Mouse (Mus musculus): ENCODE measurements around the gene Cops8. TPM values are rescaled to one million over a fixed set of nuclear protein-coding genes. Genes with fewer than 3 reads are reported as not detected.

The Cops8 gene
- total RNA-seq, 2 experiments from 2014 or later: 108 to 132 TPM

GRCm38 (mm10) chr1:90652553-90652952 is 49.8 kb downstream of the Cops8 start:
- intact Hi-C loops (cut with DNase I): loop anchor here (5.0 kb wide), 1 partner anchor 250 kb away; no protein-coding TSS in a partner anchor
- no peak overlapping the region for H3K27ac ChIP-seq
- TF ChIP-seq CTCF (IDR thresholded peaks at IDR 0.05): no peak

GRCm38 (mm10) chr1:90656492-90657245 is 53.9 kb downstream of the Cops8 start:
- DNase-seq (ENCODE audit: extremely low spot score in 1 of 2, low spot score in 2 of 2): no peak
- intact Hi-C loops (cut with DNase I): no loop called here
- H3K27ac ChIP-seq: no peak overlapping the region
- TF ChIP-seq CTCF (IDR thresholded peaks at IDR 0.05): no peak
- no peak overlapping the region for H3K4me3 ChIP-seq

More at GRCm38 (mm10) chr1:90652553-90652952, 49.8 kb downstream of the Cops8 start:
- DNase-seq (ENCODE audit: extremely low spot score in 1 of 2, low spot score in 2 of 2): no peak
- no peak overlapping the region for H3K4me3 ChIP-seq

DNA sequence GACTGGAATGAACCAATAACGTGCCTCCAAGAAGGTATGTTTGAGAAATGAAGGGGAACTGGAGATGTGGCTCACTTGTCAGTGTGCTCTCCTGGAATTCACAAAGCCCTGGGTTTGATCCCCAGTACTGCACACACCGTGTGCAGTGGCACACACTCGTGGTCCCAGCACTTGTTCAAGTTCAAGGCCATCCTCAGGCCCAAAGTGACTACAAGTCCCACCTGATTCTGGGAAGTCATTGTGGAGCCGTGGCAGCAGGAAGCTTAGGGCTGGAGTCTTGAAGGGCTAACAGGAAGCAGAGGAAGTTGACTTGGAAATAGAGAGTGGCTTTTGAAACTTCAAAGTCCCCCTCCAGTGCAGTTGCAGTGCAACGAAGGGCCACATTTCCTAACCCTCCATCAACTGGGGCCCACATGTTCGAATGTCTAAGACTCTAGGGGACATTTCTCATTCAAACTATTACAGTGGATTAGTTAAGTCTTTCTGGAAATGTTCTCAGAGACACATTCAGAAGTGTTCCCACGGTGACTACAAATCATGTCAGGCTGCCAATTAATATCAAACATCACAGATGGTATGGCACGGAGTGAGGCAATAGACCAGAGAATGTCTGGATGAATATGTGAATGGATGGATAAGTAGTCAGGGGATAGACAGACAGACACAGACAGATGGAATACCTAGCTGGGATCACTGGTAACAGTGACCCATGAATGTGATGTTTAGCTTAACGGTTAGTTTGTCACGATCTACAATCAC is 54.7 kb downstream of the Cops8 start:
- Histone ChIP-seq H3K4me3 (no peak overlapping the region), H3K27ac (no peak overlapping the region)
- no peak for DNase-seq (ENCODE audit: extremely low spot score in 1 of 2, low spot score in 2 of 2)
- intact Hi-C loops (cut with DNase I): no loop called here
- no peak for TF ChIP-seq CTCF (IDR thresholded peaks at IDR 0.05)

DNA sequence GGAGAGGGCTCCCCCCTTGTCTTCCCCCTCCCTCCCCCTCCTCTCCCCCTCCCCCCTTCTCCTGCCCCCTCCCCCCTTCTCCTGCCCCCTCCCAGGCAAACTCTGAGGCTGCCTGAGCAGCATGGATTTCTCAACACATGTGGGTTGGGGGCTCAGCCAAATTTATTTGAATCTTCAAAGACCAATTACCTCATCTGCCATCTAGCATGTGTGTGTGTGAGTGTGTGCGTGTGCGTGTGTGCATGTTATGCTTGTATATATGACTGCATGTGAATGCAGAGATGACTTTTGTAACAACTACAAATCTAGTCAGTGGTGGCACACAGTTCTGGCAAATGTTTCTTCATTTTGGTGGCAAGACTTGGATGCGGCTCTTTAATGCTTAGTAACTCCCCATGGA is 55.8 kb downstream of the Cops8 start:
- intact Hi-C loops (cut with DNase I): no loop called here
- DNase-seq (ENCODE audit: extremely low spot score in 1 of 2, low spot score in 2 of 2): no peak
- Histone ChIP-seq H3K4me3 (no peak overlapping the region), H3K27ac (no peak overlapping the region)
- no peak for TF ChIP-seq CTCF (IDR thresholded peaks at IDR 0.05)

GRCm38 (mm10) chr1:90660150-90660549 is 57.4 kb downstream of the Cops8 start:
- Histone ChIP-seq H3K27ac (no peak overlapping the region), H3K4me3 (no peak overlapping the region)
- intact Hi-C loops (cut with DNase I): no loop called here
- no peak for DNase-seq (ENCODE audit: extremely low spot score in 1 of 2, low spot score in 2 of 2)
- no peak for TF ChIP-seq CTCF (IDR thresholded peaks at IDR 0.05)

- no peak for TF ChIP-seq CTCF (IDR thresholded peaks at IDR 0.05)
- no peak overlapping the region for H3K4me3 ChIP-seq
Measured at GRCm38 (mm10) chr1:90662491-90662890, 59.7 kb downstream of the Cops8 start.

More at GRCm38 (mm10) chr1:90662491-90662890, 59.7 kb downstream of the Cops8 start:
- no peak overlapping the region for H3K27ac ChIP-seq
- intact Hi-C loops (cut with DNase I): no loop called here
- DNase-seq (ENCODE audit: extremely low spot score in 1 of 2, low spot score in 2 of 2): no peak

Other genes starting within 250 kb of the Cops8 start
- 1 to 10 TPM; 5.8 to 6.6 TPM for gene Col6a3, start 241.0 kb downstream of the Cops8 start, total RNA-seq (2021)

All from left cerebral cortex, adult 2 months (tissue).